Mouse (Mus musculus) megakaryocyte, embryonic 14.5 days (primary cell): ENCODE data around the gene Pigv.

Source experiments
- FLI1 ChIP-seq: IDR thresholded peaks from 2 replicates; pipeline ENCODE4 v1.6.1; 2012; ENCODE audit warnings: low read length, inconsistent platforms, mixed read lengths
- GATA1 ChIP-seq: IDR thresholded peaks from 3 replicates; pipeline ENCODE4 v1.6.1; 2012; ENCODE audit warnings: mixed read lengths, low read length, inconsistent platforms, borderline replicate concordance

DNA sequence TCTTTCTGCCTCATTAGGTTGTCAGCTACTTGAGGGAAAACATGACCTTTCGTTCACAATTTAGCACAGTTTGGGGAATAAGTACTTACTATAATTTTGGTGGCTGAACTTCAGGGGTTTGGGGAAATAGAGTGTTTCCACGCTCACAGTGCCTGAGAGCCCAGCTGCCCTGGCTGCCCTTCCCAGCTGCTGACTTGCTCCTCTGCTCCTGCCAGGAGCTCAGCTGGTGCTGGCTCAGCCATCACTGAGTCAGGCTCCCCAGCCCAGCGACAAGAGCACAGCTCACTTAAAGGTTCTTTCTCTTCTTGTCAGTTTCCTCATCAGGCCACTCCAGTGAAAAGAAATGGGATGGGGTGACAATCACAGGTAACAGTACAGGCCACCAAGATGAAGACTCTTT, 3.9 kb downstream of the Pigv start:
- no peak for TF ChIP-seq FLI1
- TF ChIP-seq GATA1 = no peak
